Mouse (Mus musculus) MEL-GATA-1-ER (cell line): ENCODE measurements around the gene Coasy.

Experiments
- DNase-seq: peaks from one replicate; pipeline ENCODE4 v3.0.0-alpha.2; 2012; ENCODE audit warnings: low read depth; ENCODE audit errors: extremely low read depth

Coasy gene

GRCm38 (mm10) chr11:101082208-101083082 is at the start of gene Coasy:
TSS of gene Coasy (plus strand) at chr11:101082565.
- peak; percentile 82 for DNase-seq

- DNase-seq, result no peak
These were observed 48.4 kb upstream of the Coasy start for GRCm38 (mm10) chr11:101033856-101034500.

- DNase-seq, result no peak
These were observed 47.6 kb upstream of the Coasy start for GRCm38 (mm10) chr11:101034614-101035327.

GRCm38 (mm10) chr11:101035328-101035695 is 47.1 kb upstream of the Coasy start:
- no peak for DNase-seq

GRCm38 (mm10) chr11:101037795-101038194 is 44.6 kb upstream of the Coasy start:
- no peak for DNase-seq

- DNase-seq, result no peak
These were observed 36.5 kb upstream of the Coasy start for GRCm38 (mm10) chr11:101045826-101046225.

GRCm38 (mm10) chr11:101046440-101046839 is 35.9 kb upstream of the Coasy start:
- no peak for DNase-seq

- no peak for DNase-seq
These were observed 34.9 kb upstream of the Coasy start for GRCm38 (mm10) chr11:101047502-101047901.

- no peak for DNase-seq
These were observed 32.0 kb upstream of the Coasy start for GRCm38 (mm10) chr11:101050359-101050758.

- DNase-seq, result no peak
These were observed 31.3 kb upstream of the Coasy start for GRCm38 (mm10) chr11:101051051-101051493.

GRCm38 (mm10) chr11:101051617-101052016 is 30.7 kb upstream of the Coasy start:
- DNase-seq, result no peak

- no peak for DNase-seq
These were observed 29.5 kb upstream of the Coasy start for GRCm38 (mm10) chr11:101052751-101053473.

GRCm38 (mm10) chr11:101053974-101054373 is 28.4 kb upstream of the Coasy start:
- no peak for DNase-seq

GRCm38 (mm10) chr11:101055418-101055817 is 26.9 kb upstream of the Coasy start:
- DNase-seq, result no peak

- no peak for DNase-seq
These were observed 25.5 kb upstream of the Coasy start for GRCm38 (mm10) chr11:101056885-101057284.

- no peak for DNase-seq
These were observed 24.5 kb upstream of the Coasy start for GRCm38 (mm10) chr11:101057860-101058259.

GRCm38 (mm10) chr11:101058726-101059125 is 23.6 kb upstream of the Coasy start:
- DNase-seq, result no peak

GRCm38 (mm10) chr11:101059473-101059872 is 22.9 kb upstream of the Coasy start:
- DNase-seq, result no peak

- DNase-seq, result no peak
These were observed 22.2 kb upstream of the Coasy start for GRCm38 (mm10) chr11:101060126-101060525.

GRCm38 (mm10) chr11:101061049-101061448 is 21.3 kb upstream of the Coasy start:
- no peak for DNase-seq

- DNase-seq, result no peak
These were observed 20.0 kb upstream of the Coasy start for GRCm38 (mm10) chr11:101062165-101062884.
